Mouse (Mus musculus) erythroblast, embryonic 14.5 days (primary cell): Measurements from ENCODE around the gene Ece1.

Experiments used
- GATA1 ChIP-seq: IDR thresholded peaks from 2 replicates; pipeline ENCODE4 v1.6.1; 2012; ENCODE audit warnings: low read length, inconsistent platforms, mixed read lengths
- TAL1 ChIP-seq: IDR thresholded peaks from 3 replicates; pipeline ENCODE4 v1.6.1; 2012; ENCODE audit warnings: low read length, inconsistent platforms, mixed read lengths

- TF ChIP-seq TAL1 (no peak), GATA1 (no peak)
These were observed 12.8 kb downstream of the Ece1 start for GRCm38 (mm10) chr4:137874826-137875225.
